Mouse (Mus musculus) common myeloid progenitor, adult 5-6 weeks (primary cell): ENCODE results near the gene Srek1. TPM values are rescaled to one million over a fixed set of nuclear protein-coding genes. Genes with fewer than 3 reads are reported as not detected.

Experiments
- ATAC-seq: replicated peaks from 2 replicates; pipeline ENCODE4 v1.8.0; 2016; ENCODE audit warnings: low read depth, mild to moderate bottlenecking, moderate TSS enrichment, inconsistent platforms; ENCODE audit not compliant: poor library complexity, severe bottlenecking
- total RNA-seq: library from RNA; stranded (forward); fragments of 200-1000, 187-1606 nt; gene quantifications from 2 replicates; pipeline ENCODE4 v1.2.3, GENCODE M21; 2017

Gene Srek1
- total RNA-seq, 1 experiment from 2014 or later = 125 TPM

DNA sequence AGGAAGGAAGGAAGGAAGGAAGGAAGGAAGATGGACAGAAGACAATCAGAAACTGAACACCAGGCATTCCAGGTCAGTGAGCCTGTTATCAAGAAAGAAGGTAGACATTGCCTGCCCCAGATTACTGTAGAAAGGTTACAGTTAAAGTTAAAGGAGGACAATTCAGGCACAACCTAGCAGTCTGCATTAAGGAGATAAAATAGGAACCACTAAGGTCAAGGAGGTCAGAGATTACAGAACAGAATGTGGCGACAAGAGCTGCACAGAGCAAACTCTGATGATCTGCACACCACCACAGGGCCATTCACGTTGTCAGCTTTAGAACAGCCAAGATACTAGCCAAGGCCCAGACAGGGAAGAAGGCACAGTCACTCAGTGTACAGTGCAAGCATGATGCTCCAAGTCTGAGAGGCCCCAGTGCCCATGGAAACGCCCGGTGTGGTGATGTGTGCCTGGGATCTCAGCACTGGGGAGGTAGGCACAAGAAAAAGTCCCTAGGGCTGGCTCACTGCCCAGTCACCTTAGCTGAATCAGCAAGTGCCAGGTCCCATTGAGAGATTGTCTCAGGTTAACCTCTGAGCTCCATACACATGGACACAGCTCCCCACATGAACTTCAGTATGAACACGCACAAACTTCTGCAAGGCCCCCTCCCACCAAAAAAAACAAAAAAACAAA lies 38.9 kb downstream of the Srek1 start:
- peak; percentile 83 for ATAC-seq

- ATAC-seq = no peak
Observed at GRCm38 (mm10) chr13:103726872-103727271, 47.5 kb downstream of the Srek1 start.

GRCm38 (mm10) chr13:103711406-103712025 lies 62.9 kb downstream of the Srek1 start:
- no peak for ATAC-seq

GRCm38 (mm10) chr13:103710359-103710781 lies 64.0 kb downstream of the Srek1 start:
- ATAC-seq = peak; percentile 63; the same call in 1 of the 2 replicates

- ATAC-seq = no peak
Observed at GRCm38 (mm10) chr13:103705436-103705978, 68.9 kb downstream of the Srek1 start.

DNA sequence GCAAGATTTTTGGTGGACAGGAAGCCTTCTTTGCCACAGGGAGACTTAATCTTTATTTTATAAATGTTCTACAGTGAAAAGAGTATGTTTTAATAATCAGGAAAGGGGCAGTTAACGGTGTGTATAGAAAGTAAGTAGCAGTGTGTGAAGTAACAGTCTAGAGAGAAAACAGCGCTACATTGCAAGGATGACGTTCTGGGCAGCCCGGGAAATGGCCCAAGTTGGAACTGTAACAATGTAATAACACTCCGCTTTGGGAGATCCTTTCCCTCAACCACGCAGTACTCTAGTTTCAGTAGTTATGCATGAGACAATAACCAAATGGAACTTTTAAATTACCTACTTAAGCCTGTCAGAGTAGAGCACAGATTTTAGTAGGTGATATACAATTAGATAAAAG lies 70.6 kb downstream of the Srek1 start:
- no peak for ATAC-seq

GRCm38 (mm10) chr13:103703386-103703785 lies 71.0 kb downstream of the Srek1 start:
- ATAC-seq = peak; percentile 100

DNA sequence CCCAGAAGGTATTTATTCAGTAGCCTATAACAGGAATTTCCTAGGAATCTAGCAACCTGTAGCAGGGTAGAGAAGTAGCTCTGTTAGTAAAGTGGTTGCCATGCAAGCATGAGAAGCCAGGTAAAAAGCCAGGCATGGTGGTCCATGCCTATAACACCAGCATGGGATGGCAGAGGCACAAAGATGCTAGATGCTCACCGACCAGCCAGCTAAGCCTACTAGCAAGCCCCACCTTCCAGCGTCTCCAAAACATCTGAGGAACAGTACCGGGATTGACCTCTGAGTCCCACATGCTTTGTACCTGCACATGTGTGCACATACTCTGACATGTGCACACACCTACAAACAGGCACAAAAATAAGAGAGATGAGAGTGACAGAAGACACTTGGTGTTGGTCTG lies 72.1 kb downstream of the Srek1 start:
- no peak for ATAC-seq

GRCm38 (mm10) chr13:103700752-103701151 lies 73.7 kb downstream of the Srek1 start:
- no peak for ATAC-seq

- ATAC-seq = peak; percentile 66
Observed at GRCm38 (mm10) chr13:103697993-103698392, 76.4 kb downstream of the Srek1 start.

DNA sequence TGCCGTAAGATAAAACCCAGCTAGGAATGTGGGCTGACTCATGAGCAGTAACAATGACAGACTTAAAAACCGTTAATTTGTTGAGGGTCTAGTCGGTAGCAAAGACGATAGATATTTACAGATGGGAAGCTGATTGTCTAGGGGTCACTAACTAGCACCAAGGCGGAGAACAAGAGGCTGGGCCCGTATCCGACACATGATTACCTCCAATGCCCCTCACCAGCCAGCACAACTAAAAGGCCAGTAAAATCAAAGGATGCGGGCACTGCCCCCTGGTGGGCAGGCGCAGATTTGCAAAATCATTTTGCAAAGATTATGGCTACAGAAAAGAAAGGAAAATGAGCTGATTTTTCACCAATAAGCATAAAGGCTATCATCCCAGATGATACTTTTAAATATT lies 78.2 kb downstream of the Srek1 start:
- peak; percentile 52; the same call in 1 of the 2 replicates for ATAC-seq

GRCm38 (mm10) chr13:103695456-103695855 lies 79.0 kb downstream of the Srek1 start:
- no peak for ATAC-seq

Other genes with a start within 250 kb of the Srek1 start
- 143 and 174 TPM in 2 replicates for gene Erbin, start 145.9 kb upstream of the Srek1 start, total RNA-seq